Mouse (Mus musculus) spleen, adult 2 months (tissue): ENCODE measurements around the gene Prodh2.

Experiments used
- CTCF ChIP-seq: fragments of 200-500 bp; IDR thresholded peaks from 2 replicates; pipeline ENCODE4 v1.5.1; 2011; ENCODE audit warnings: mild to moderate bottlenecking, inconsistent platforms; ENCODE audit not compliant: insufficient read depth, insufficient read length, insufficient replicate concordance; ENCODE audit errors: extremely low read depth
- POLR2A ChIP-seq: fragments of 200-500 bp; IDR thresholded peaks from 2 replicates; pipeline ENCODE4 v1.6.1; 2011; ENCODE audit warnings: low read depth, low read length, inconsistent platforms

DNA sequence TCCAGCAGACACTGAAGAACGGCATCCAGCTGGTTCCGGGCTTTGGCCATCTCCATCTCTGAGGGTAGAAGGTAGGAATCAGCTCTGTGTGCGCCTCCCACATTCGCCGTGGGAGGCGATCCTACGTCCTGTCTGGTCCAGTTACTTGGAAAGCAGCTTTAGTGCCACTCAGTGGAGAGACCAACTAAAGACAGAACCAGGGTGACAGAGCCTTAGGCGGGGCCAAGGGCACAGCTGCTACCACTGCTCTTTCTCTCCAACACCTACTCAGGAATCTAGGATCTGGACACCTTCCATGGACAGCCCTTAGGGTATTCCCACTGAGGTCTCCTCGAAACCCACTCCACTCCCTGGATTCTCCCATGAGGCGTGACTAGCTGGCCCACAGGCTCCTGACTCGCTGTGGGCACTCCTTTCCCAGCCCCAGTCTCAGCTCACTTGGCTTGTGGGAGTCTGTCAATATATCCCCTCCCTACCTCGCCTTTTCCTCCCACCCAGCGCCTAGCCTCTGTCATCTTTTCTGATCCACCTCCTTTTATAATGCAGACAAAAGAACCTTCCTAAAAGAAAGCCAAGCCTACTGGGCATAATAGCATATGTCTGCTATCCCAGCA is 64.6 kb downstream of the Prodh2 start:
- TF ChIP-seq CTCF: no peak
- TF ChIP-seq POLR2A: no peak
